Mouse (Mus musculus) c-Kit-positive CD71-positive TER-119-positive erythroid progenitor cells, embryonic 14.5 days (primary cell): ENCODE measurements around the gene Plpp7.

Experiments
- DNase-seq: peaks from one replicate; pipeline ENCODE4 v3.0.0-alpha.2; 2013; ENCODE audit warnings: low spot score

Plpp7 gene

GRCm38 (mm10) chr2:32139377-32139776 is 44.0 kb downstream of the Plpp7 start:
- DNase-seq, result no peak

DNA sequence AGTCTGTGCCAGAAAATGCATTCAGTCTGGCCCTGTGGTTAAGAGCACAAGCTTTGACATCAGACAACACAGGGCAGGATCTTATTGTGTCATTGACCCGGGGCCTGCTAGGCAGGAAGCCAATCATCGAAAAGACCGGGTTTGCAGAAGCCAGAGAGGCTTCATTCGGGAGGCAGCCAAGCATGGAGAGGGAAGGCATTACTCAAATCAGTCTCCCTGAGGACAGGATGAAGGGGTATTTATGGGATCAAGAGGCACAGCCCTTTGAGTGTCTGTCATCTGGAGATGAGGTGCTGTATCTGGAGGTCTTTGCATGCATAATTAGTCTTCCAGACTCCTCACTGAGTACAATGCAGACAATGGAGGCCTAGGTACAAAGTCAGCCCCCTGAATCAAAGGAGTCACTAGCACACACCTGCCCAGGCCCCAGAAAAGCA is 45.2 kb downstream of the Plpp7 start:
- no peak for DNase-seq

DNA sequence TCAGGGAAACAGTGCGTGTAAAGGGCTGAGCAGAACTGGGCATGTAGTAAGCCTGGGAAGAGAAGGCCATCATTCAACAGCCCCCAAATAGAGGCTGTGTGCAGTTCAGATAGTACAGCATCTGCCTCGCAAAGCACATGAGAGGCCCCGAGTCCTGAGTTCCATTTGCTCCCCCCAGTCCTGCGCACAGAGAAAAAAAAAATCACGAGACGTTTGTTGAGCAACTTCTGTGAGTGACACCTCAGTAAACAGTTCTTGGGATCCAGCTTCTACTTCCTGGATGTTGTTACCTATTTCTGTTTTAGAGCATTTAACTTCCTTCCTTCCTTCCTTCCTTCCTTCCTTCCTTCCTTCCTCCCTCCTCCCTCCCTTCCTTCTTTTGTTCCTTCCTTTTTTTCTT is 46.3 kb downstream of the Plpp7 start:
- DNase-seq, result no peak

- no peak for DNase-seq
These were observed 47.0 kb downstream of the Plpp7 start for GRCm38 (mm10) chr2:32142368-32142767.

DNA sequence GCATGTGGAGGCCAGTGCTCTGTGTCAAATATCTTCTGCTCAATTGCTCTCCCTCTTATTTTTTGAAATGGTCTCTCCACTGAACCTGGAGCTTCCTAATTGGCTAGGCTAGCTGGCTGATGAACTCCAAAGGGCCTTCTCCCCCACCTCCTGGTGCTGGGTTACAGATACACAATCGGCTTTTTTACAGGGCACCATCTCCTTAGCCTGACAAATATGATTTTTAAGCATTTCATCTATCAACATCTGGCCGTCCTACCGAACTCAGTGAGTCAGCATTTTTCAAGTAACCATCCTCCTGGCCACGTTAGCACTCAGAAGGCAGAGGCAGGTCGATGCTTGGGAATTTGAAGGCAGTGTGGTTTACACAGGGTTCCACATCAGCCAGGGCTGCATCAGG is 49.3 kb downstream of the Plpp7 start:
- no peak for DNase-seq

DNA sequence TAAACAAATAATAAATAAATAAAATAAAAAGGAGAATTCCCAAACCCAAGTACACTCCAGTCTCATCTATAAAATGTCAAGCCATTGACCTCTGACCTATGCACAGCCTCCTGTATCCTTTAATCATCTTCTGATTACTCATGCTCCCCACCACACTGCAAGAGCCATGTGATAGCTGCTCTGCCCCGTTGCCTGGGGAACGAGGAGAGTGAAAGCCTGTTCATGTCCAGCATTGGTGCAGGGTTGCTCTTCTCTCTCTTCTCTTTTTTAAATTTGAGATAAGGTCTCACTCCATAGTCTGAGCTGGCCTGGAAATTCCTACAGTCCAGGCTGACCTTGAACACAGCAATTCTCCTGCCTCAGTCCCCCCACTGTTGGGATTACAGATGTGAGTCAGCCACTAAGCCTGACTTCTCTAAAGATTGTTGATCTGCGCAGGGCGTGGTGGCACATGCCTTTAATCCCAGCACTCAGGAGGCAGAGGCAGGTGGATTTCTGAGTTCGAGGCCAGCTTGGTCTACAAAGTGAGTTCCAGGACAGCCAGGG is 51.4 kb downstream of the Plpp7 start:
- no peak for DNase-seq

DNA sequence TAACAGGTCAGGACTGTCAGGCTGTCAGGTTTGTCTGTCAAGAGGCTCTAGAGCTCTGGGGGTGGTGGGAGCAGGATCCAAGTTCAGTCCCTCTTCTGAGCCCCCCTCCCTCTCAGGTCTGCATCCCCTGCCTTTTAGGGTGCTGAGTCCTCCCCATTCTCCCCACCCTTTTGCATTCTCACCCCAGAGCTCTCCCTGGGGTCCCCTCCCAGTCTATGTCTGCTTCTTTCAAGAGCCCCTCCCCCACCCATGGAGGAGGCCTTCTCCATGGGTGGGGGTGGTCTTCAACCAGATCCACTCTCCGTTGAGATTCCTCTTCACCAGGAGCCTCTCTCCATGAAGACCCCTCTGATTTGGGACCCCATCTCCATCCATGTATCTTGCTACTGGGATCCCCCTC is 54.8 kb downstream of the Plpp7 start:
- DNase-seq, result no peak

- DNase-seq, result no peak
These were observed 55.2 kb downstream of the Plpp7 start for GRCm38 (mm10) chr2:32150562-32150923.

DNA sequence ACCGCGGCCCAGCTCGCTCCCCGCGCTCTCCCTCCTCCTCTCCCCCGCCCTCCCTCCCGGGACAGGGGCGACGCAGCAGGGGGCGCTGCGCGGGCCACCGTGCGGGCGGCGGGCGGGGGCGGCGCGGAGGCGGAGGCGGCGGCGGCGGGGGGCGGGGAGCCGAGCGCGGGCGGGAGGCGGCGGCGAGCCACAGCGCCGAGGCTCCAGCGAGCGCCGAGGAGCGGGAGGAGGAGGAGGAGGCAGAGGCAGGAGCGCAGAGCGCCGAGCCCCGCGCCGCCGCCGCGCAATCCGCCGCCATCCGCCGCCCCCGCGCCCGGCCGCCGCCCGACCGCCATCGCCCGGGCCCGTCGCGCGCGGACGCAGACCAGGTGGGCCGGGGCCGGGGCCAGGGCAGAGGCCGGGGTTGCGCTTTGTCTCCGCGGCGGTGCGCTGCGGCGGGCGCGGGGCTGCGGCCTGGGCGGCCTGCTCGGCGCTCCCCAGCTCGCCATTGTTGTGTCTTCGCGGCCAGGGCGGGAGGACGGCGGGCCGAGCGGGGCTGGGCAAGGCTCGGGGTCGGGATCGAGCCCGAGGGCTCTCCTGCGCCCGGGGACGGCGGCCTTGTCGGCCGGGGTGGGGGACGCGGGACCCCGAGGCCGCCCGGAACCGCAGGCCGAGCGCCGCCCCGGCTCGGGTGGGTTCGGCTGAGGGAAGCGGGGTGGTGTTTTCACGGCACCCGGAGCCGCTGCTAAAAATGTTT is 55.8 kb downstream of the Plpp7 start, which contains the start of gene Prrc2b:
Prrc2b (plus strand) TSS at position 159 of the 736 bp plus-strand sequence.
- no peak for DNase-seq

- peak; percentile 55 for DNase-seq
These were observed 56.5 kb downstream of the Plpp7 start for GRCm38 (mm10) chr2:32151660-32152366.

DNA sequence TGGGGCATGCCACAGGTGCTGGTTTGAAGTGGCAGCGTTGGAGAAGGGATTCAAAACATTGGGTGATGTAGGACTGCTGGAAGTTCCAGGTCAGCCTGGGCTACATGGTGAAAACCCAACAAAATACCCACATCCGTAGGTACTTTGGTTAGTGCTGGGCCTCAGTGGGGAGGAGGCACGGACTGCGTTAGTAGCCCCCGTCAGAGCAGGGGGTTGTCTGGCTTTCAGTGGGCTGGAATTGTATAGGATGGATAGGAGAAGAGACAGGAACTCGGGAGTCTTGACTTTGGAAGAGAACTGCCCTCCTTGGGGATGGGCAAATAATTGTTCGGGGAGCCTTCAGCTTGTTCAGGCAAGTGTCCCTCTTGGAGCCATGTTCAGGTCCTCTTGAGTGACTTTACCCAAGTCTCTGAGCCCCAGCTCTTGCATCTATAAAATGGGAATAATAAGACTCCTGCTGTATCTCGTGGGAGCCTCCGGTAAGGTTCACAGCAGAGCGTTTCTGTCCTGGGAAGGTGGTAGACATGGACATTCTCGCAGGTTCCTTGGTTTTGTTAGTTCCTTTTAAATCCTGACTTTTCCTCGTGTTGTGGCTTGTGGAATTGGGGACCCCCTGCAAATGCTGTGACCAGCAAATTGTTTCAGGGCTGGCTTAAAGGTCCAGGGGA is 57.2 kb downstream of the Plpp7 start:
- DNase-seq, result no peak

DNA sequence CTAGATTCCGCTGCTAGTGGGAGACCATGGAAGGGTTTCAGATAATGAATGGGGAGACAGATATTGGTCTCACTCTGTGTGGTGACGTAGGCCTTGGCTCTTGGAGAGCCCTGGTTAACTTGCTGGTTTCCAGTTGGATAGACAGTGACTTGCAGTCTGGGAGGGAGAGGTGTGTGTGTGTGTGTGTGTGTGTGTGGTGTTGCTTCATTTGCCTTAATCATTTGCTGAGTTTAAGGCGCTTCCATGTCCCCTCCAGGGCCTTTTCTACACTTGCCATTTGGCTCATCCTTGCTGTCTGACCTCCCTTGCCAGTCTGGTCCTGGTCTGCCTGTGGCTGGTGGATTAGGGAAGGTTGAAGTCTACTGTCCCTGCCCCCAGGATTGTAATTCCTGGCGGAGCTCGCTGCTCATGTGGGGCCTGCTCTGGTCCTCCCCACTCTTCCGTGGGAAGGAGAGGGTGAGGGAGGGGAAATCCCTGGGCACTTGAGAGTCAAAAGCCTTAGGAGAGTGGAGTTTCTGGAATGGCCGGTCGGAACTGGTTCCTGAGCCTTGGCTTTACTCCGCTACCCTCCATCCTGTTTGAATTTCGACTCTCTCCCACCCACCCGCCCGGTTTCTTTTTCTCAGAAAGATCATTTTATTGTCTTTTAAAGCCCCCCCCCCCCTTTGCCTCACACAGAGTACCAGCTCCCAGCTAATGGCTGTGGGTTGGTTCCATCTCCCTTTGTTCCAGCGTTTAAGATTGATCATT is 57.9 kb downstream of the Plpp7 start:
- DNase-seq, result peak; percentile 46

GRCm38 (mm10) chr2:32153791-32154119 is 58.4 kb downstream of the Plpp7 start:
- DNase-seq, result no peak

- no peak for DNase-seq
These were observed 59.1 kb downstream of the Plpp7 start for GRCm38 (mm10) chr2:32154334-32154997.

DNA sequence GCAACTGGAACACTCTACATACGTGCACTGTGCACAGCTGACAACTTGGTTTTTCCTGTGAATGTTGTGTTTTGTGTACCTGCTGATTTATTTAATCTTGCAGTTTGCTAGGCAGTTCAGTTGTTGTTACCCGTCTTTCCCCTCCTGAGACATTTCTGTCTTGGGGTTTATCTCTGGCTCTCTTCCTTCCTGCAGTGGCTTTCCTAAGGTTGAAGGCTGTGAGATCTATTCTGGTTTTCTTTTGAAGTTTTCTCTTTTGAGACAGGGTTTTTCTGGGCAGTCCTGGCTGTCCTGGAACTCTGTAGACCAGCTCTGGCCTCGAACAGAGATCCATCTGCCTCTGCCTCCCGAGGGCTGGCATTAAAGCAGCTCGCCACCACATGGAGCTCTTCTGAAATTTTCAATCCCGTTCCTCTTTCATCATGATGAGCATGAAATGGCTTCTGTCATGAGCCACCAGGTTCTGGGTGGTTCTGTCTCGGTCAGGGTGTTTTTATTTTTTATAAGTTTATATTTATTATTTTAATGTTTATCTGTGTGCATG is 59.7 kb downstream of the Plpp7 start:
- DNase-seq, result no peak

- DNase-seq, result no peak
These were observed 60.3 kb downstream of the Plpp7 start for GRCm38 (mm10) chr2:32155614-32156013.

GRCm38 (mm10) chr2:32156645-32157044 is 61.3 kb downstream of the Plpp7 start:
- DNase-seq, result no peak

DNA sequence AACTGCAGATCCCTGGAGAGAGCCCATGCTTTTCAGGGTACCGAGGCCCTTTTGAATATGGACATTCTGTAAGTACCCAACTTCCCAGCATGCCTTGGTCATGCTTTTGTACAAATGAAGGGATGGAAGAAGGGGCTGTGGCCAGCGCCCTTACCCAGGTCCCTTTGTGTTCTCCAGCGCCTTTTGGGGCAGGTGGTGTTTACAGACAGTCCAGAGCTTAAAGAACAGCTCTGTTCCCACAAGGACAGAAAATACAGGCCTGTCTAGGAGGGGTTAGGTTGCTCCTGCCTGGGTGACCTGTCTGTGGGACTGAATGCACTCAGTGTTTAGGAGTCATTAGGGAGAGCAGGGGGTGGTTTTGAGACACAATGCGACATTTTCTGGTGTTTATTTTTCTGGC is 62.0 kb downstream of the Plpp7 start:
- DNase-seq, result no peak

DNA sequence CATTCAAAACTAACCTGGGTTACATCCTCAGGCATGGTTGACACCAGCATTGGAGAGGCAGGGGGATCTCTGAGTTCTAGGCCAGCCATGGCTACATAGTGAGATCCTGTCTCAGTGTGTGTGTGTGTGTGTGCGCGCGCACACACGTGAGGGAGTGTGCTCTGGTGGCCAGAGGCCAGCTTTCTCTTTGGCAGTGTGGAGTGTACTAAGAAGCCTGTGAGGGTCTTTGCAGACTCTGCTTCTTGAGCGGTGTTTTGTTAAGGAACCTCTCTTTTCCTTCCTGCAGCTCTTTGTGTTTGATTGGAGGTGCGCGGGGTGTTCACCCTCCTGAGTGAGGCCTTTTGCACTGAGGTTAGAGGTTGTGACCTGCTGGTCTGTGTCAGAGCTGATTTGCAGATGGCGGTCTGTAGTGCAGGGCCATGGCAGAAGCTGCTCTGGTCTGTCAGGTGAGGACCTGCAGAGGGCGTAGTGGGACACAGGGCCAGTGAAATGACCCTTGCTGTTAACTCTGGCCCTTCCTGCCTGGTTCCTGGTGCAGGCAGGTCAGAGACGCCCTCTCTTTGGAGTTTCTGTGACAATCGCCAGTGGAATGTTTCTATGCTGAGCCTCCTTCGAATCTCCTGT is 63.4 kb downstream of the Plpp7 start:
- DNase-seq, result no peak
